In the genomic region with DNA sequence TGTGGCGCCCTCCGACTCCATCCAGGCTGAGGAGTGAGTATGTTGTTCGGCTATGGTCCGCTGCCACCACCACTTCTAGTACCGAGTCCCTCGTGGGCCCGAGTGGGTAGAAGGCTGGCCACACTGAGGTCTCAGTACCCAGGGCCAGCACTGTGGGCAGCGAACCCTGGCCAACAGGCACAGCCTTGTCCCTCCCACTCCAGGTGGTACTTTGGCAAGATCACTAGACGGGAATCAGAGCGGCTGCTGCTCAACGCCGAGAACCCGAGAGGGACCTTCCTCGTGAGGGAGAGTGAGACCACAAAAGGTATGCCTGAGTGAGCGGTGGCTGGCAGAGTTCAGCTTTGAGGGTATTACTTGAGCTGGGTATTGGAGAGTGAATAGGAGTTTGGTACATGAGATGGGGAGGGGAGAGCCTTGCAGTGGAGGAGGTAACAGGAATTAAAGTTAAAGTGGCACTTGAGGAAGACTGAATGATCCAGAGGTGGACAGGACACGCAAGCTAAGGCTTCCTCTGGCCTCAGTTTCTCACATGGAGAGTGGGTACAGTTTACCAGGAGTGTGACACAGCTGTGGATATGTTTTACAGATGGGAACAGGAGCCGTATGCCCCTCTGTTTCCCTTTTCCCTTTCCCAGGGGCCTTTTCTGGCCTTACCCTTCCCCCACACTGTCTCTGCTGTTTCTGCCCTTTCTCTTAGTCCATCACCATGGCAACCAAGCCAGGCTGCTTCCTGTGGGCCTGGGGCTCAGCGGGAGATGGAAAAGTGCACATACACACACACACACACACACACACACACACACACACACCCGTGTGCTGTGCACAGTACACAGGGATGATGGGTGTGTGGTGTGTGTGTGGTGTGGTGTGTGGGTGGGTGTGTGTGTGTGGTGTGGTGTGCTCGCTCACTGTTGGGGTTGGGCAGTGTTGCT, we compare ENCODE assay signal across 9 mouse cellular contexts. TPM values are rescaled to one million over a fixed set of nuclear protein-coding genes. Genes with fewer than 3 reads are reported as not detected.
DNase-seq lines count a peak whose midpoint lies in the region; ATAC-seq and TF ChIP-seq lines count a peak whose summit lies in the region.
"Had no signal": no experiment of that assay in that cellular context is flagged by ENCODE, and none has a peak within 500 bp of the region (broad histone marks: within the 10 kb centered on the region; RNA-seq: fewer than 3 reads in every experiment).

No protein-coding gene starts in this region.

- peak overlapping the region; percentile 80 for H3K27ac ChIP-seq in heart, embryonic 11.5 days (ENCODE audit: low read depth, low read length)
- peak overlapping the region; percentile 36 for H3K27ac ChIP-seq in ES-E14 (ENCODE audit: insufficient read depth, low read depth, low read length, poor library complexity, severe bottlenecking)
- peak overlapping the region; percentile 91 for H3K27ac ChIP-seq in forebrain, postnatal 0 days (ENCODE audit: low read depth, low read length)
- H3K27ac ChIP-seq in midbrain, embryonic 11.5 days (ENCODE audit: low read depth, low read length) = peak overlapping the region; percentile 98

- no peak overlapping the region for H3K9ac ChIP-seq in heart, embryonic 11.5 days (ENCODE audit: low read depth, low read length)
- H3K9ac ChIP-seq in ES-E14 (ENCODE audit: insufficient read depth, low read depth, low read length, poor library complexity, severe bottlenecking) = no peak overlapping the region; the same call in 1 of the 2 replicates
- peak overlapping the region; percentile 22; the same call in 1 of the 2 replicates for H3K9ac ChIP-seq in forebrain, postnatal 0 days
- peak overlapping the region; percentile 73 for H3K9ac ChIP-seq in midbrain, embryonic 11.5 days (ENCODE audit: low read length)

- no peak overlapping the region for H3K4me2 ChIP-seq in heart, embryonic 11.5 days
- no peak overlapping the region for H3K4me2 ChIP-seq in forebrain, postnatal 0 days (ENCODE audit: low read depth)
- peak overlapping the region; percentile 39; the same call in 1 of the 2 replicates for H3K4me2 ChIP-seq in midbrain, embryonic 11.5 days

- 52% methylated on average over 20 of the region's 20 CpGs for WGBS in heart, embryonic 11.5 days (ENCODE audit: insufficient replicate concordance)
- WGBS in forebrain, postnatal 0 days = 27% methylated on average over 20 of the region's 20 CpGs
- WGBS in midbrain, embryonic 11.5 days = 26% methylated on average over 20 of the region's 20 CpGs

- ATAC-seq in heart, embryonic 11.5 days (replicated peaks; ENCODE audit: insufficient number of reproducible peaks, low FRiP score, low TSS enrichment) = no peak; the same call in 1 of the 2 replicates
- ATAC-seq in forebrain, postnatal 0 days = no peak
- peak; percentile 55 for ATAC-seq in midbrain, embryonic 11.5 days (ENCODE audit: low FRiP score)

- in situ Hi-C loops in ES-E14 (cut with MboI; ENCODE audit: low sequenced_read_pairs in 2 of 2, unreplicated experiment in 2 of 2) = loop anchor here (10.0 kb wide), 1 partner anchor 118 kb away; a partner anchor contains a TSS

- no peak overlapping the region for H3K4me3 ChIP-seq in heart, embryonic 11.5 days (ENCODE audit: low read depth, low read length)
- peak overlapping the region in 1 of 2 experiments; percentile 6; a peak in 1 of 4 replicates for H3K4me3 ChIP-seq in ES-E14 (ENCODE audit: insufficient read depth in 1 of 2, low read depth in 1 of 2, low read length in 2 of 2, poor library complexity in 1 of 2, severe bottlenecking in 1 of 2)
- no peak overlapping the region for H3K4me3 ChIP-seq in forebrain, postnatal 0 days (ENCODE audit: low read depth, low read length)
- no peak overlapping the region for H3K4me3 ChIP-seq in midbrain, embryonic 11.5 days (ENCODE audit: low read depth, low read length)

- no peaks in the 10 kb centered on the region for H3K27me3 ChIP-seq in heart, embryonic 11.5 days (ENCODE audit: control insufficient read depth, insufficient read depth, low read length)
- H3K27me3 ChIP-seq in forebrain, postnatal 0 days (ENCODE audit: insufficient read depth, low read length) = no peaks in the 10 kb centered on the region
- H3K27me3 ChIP-seq in midbrain, embryonic 11.5 days (ENCODE audit: control insufficient read depth, insufficient read depth, low read length) = peaks cover 2% of the 10 kb centered on the region; the same call in 1 of the 2 replicates

- H3K9me3 ChIP-seq in heart, embryonic 11.5 days (replicated peaks; ENCODE audit: control insufficient read depth, low read length) = no peaks in the 10 kb centered on the region
- no peaks in the 10 kb centered on the region for H3K9me3 ChIP-seq in ES-E14 (ENCODE audit: control insufficient read depth, insufficient read depth, low read depth, low read length)
- no peaks in the 10 kb centered on the region for H3K9me3 ChIP-seq in forebrain, postnatal 0 days (ENCODE audit: low read length)
- H3K9me3 ChIP-seq in midbrain, embryonic 11.5 days (ENCODE audit: control insufficient read depth, low read length) = no peaks in the 10 kb centered on the region

- H3K4me1 ChIP-seq in heart, embryonic 11.5 days (ENCODE audit: control insufficient read depth, insufficient read depth, low read length) = peaks cover 39% of the 10 kb centered on the region
- peaks cover 10 to 76% of the 10 kb centered on the region in 2 experiments for H3K4me1 ChIP-seq in ES-E14 (ENCODE audit: control insufficient read depth in 2 of 2, insufficient read depth in 2 of 2, low read length in 2 of 2, poor library complexity in 1 of 2)
- peaks cover 15% of the 10 kb centered on the region for H3K4me1 ChIP-seq in forebrain, postnatal 0 days (ENCODE audit: insufficient read depth)
- peaks cover 77% of the 10 kb centered on the region for H3K4me1 ChIP-seq in midbrain, embryonic 11.5 days (ENCODE audit: control insufficient read depth, insufficient read depth, low read length)

- H3K36me3 ChIP-seq in heart, embryonic 11.5 days (ENCODE audit: control insufficient read depth, insufficient read depth, low read length) = peaks cover 8% of the 10 kb centered on the region
- H3K36me3 ChIP-seq in ES-E14 (ENCODE audit: control insufficient read depth, insufficient read depth, low read length, poor library complexity, severe bottlenecking) = peaks cover 18% of the 10 kb centered on the region; the same call in 1 of the 2 replicates
- H3K36me3 ChIP-seq in forebrain, postnatal 0 days (ENCODE audit: insufficient read depth) = peaks cover 70% of the 10 kb centered on the region
- peaks cover 5% of the 10 kb centered on the region for H3K36me3 ChIP-seq in midbrain, embryonic 11.5 days (ENCODE audit: control insufficient read depth, insufficient read depth, low read length)

- DNase-seq in heart, adult 8-10 months (ENCODE audit: low spot score) = no peak
- DNase-seq in ES-E14 (ENCODE audit: low read depth, low spot score) = no peak
- DNase-seq in forebrain, postnatal 0 days = peak; percentile 77
- DNase-seq in midbrain, embryonic 11.5 days (ENCODE audit: low spot score, missing footprints) = peak; percentile 97
- no peak for DNase-seq in ovary, adult 18-20 months (ENCODE audit: low spot score)
- no peak for DNase-seq in layer of hippocampus, adult 9-11 months
- no peak for DNase-seq in urinary bladder, postnatal 14 days (ENCODE audit: low spot score)
- DNase-seq: heart, postnatal 4 days had no signal

- TF ChIP-seq CTCF in forebrain, postnatal 0 days (IDR thresholded peaks at IDR 0.05; ENCODE audit: low read depth) = no peak

TF ChIP-seq in ES-E14, 5 proteins besides CTCF, POLR2A, EP300 and RAD21:
- TF ChIP-seq ZC3H11A (IDR thresholded peaks at IDR 0.05; ENCODE audit: borderline replicate concordance, low read depth, low read length) (no peak), HCFC1 (IDR thresholded peaks at IDR 0.05; ENCODE audit: borderline replicate concordance, insufficient read depth, low read length) (no peak), ZNF384 (IDR thresholded peaks at IDR 0.05; ENCODE audit: low read depth, low read length) (no peak), CHD2 (IDR thresholded peaks at IDR 0.05; ENCODE audit: low read depth, low read length) (no peak), MAFK (IDR thresholded peaks at IDR 0.05; ENCODE audit: insufficient read depth, low read depth, low read length) (no peak)

RNA-seq across cellular contexts. Expression of a gene that starts 44.8 kb away (rescaled TPM):
- 4.7 and 6.2 TPM in 2 replicates for polyA plus RNA-seq in heart, embryonic 11.5 days (2014; fragmentation: Nextera tagmentation; extraction: Ambion mirVana)
- 1 to 10 TPM; 3.2 to 4.9 (median 3.7) TPM for total RNA-seq in heart, adult 8-10 months (2022)
- 32.5 and 36.7 TPM in 2 replicates for total RNA-seq in ES-E14 (2012; rRNA removed)
- total RNA-seq in forebrain, postnatal 0 days (2014; rRNA removed) = 96.0 and 124 TPM in 2 replicates
- 22.8 and 29.1 TPM in 2 replicates for polyA plus RNA-seq in forebrain, postnatal 0 days (2015; fragmentation: Nextera tagmentation; extraction: Ambion mirVana)
- 11.2 and 14.0 TPM in 2 replicates for polyA plus RNA-seq in midbrain, embryonic 11.5 days (2014; fragmentation: Nextera tagmentation; extraction: Ambion mirVana)

Comparison
In these comparisons a context has a peak if more than half of its experiments do, and no peak if none do; other contexts are left out.
1. H3K27ac ChIP-seq: peak in every context shown above with its lines; median percentile 98 in midbrain, embryonic 11.5 days; 91 in forebrain, postnatal 0 days; 80 in heart, embryonic 11.5 days; 36 in ES-E14.
2. H3K9ac ChIP-seq: peak in forebrain, postnatal 0 days (single experiment) and midbrain, embryonic 11.5 days (single experiment); none in heart, embryonic 11.5 days (single experiment) and ES-E14 (single experiment).
3. DNase-seq: peak in forebrain, postnatal 0 days (single experiment) and midbrain, embryonic 11.5 days (single experiment); none in heart, adult 8-10 months (single experiment), ES-E14 (single experiment), ovary, adult 18-20 months (single experiment), layer of hippocampus, adult 9-11 months (single experiment) and urinary bladder, postnatal 14 days (single experiment).